Mouse (Mus musculus) mesoderm, embryonic 11.5 days (tissue): ENCODE measurements around the gene Lmo1.
"Not testable (repeated sequence)": the region's sequence is repeated elsewhere in the genome, so short reads cannot be mapped to it uniquely, and the experiment has no call there.

ENCODE experiments used
- DNase-seq: peaks from one replicate; pipeline ENCODE4 v3.0.0-alpha.2; 2012; ENCODE audit warnings: low read depth, low spot score

The Lmo1 gene

GRCm38 (mm10) chr7:109115929-109116328, 59.1 kb downstream of the Lmo1 start:
- DNase-seq, result no peak

- DNase-seq, result not testable (repeated sequence)
These were observed 59.5 kb downstream of the Lmo1 start for GRCm38 (mm10) chr7:109115488-109115887.

- peak; percentile 41 for DNase-seq
These were observed 60.1 kb downstream of the Lmo1 start for GRCm38 (mm10) chr7:109114950-109115349.

- DNase-seq, result no peak
These were observed 64.0 kb downstream of the Lmo1 start for GRCm38 (mm10) chr7:109111000-109111399.

GRCm38 (mm10) chr7:109104894-109105293, 70.1 kb downstream of the Lmo1 start:
- DNase-seq, result no peak

GRCm38 (mm10) chr7:109101167-109101566, 73.8 kb downstream of the Lmo1 start:
- DNase-seq, result no peak

- DNase-seq, result peak; percentile 73
These were observed 76.6 kb downstream of the Lmo1 start for GRCm38 (mm10) chr7:109098145-109099018.

GRCm38 (mm10) chr7:109097203-109097602, 77.8 kb downstream of the Lmo1 start:
- no peak for DNase-seq

- DNase-seq, result no peak
These were observed 78.4 kb downstream of the Lmo1 start for GRCm38 (mm10) chr7:109096618-109097017.

- DNase-seq, result no peak
These were observed 80.7 kb downstream of the Lmo1 start for GRCm38 (mm10) chr7:109094294-109094693.

- not testable (repeated sequence) for DNase-seq
These were observed 83.7 kb downstream of the Lmo1 start for GRCm38 (mm10) chr7:109091316-109091715.
